Mouse (Mus musculus): Measurements from ENCODE around the gene Ensa. TPM values are rescaled to one million over a fixed set of nuclear protein-coding genes. Genes with fewer than 3 reads are reported as not detected.

Ensa gene
- 6.8 and 10.2 TPM in 2 replicates for polyA plus RNA-seq (2012; rRNA removed; ENCODE audit: low replicate concordance)

GRCm38 (mm10) chr3:95624628-95625503, at the start of gene Ensa:
Ensa (plus strand) TSS chr3:95624993.

GRCm38 (mm10) chr3:95588604-95589086, 36.1 kb upstream of the Ensa start, which contains the start of gene Golph3l:
Golph3l (plus strand) TSS chr3:95588934.

GRCm38 (mm10) chr3:95658236-95658867, 33.6 kb downstream of the Ensa start, which contains the start of gene Mcl1:
Mcl1 (plus strand) TSS chr3:95658788.

Other genes with a start within 250 kb of the Ensa start
- not detected in 2 replicates for gene 4930558C23Rik, start 222.2 kb upstream of the Ensa start, polyA plus RNA-seq (2012; rRNA removed; ENCODE audit: low replicate concordance)
- 22.5 and 24.7 TPM in 2 replicates for gene Arnt, start 190.6 kb upstream of the Ensa start, polyA plus RNA-seq (2012; rRNA removed; ENCODE audit: low replicate concordance)
- 0.74 and 0.92 TPM in 2 replicates for gene Ctsk, start 125.7 kb upstream of the Ensa start, polyA plus RNA-seq (2012; rRNA removed; ENCODE audit: low replicate concordance)
- gene Ctss, start 98.2 kb upstream of the Ensa start, polyA plus RNA-seq (2012; rRNA removed; ENCODE audit: low replicate concordance), result 17.9 and 21.3 TPM in 2 replicates
- not detected in 2 replicates for gene Hormad1, start 65.3 kb upstream of the Ensa start, polyA plus RNA-seq (2012; rRNA removed; ENCODE audit: low replicate concordance)
- gene Golph3l, start 36.1 kb upstream of the Ensa start, polyA plus RNA-seq (2012; rRNA removed; ENCODE audit: low replicate concordance), result 1.7 and 2.6 TPM in 2 replicates
- gene Mcl1, start 33.8 kb downstream of the Ensa start, polyA plus RNA-seq (2012; rRNA removed; ENCODE audit: low replicate concordance), result 99.3 and 378 TPM in 2 replicates
- gene Adamtsl4, start 62.9 kb downstream of the Ensa start, polyA plus RNA-seq (2012; rRNA removed; ENCODE audit: low replicate concordance), result 17.9 and 18.4 TPM in 2 replicates
- gene Ecm1, start 114.6 kb downstream of the Ensa start, polyA plus RNA-seq (2012; rRNA removed; ENCODE audit: low replicate concordance), result 123 and 175 TPM in 2 replicates
- 33.5 and 38.8 TPM in 2 replicates for gene Tars2, start 135.2 kb downstream of the Ensa start, polyA plus RNA-seq (2012; rRNA removed; ENCODE audit: low replicate concordance)
- 3.1 and 6.5 TPM in 2 replicates for gene Rprd2, start 193.9 kb downstream of the Ensa start, polyA plus RNA-seq (2012; rRNA removed; ENCODE audit: low replicate concordance)
- 6.7 and 7.3 TPM in 2 replicates for gene Prpf3, start 230.9 kb downstream of the Ensa start, polyA plus RNA-seq (2012; rRNA removed; ENCODE audit: low replicate concordance)
- 7.6 and 19.4 TPM in 2 replicates for gene Mrps21, start 246.5 kb downstream of the Ensa start, polyA plus RNA-seq (2012; rRNA removed; ENCODE audit: low replicate concordance)